Mouse (Mus musculus) embryonic stem cell, embryonic (primary cell): Measurements from ENCODE around the gene Kdelc2.

ENCODE experiments used
- CTCF ChIA-PET, 4 experiments: fragments of 300-600 bp in 2 of 4; fragments of 350-600 bp in 2 of 4; sonication (Branson Sonifier 250); formaldehyde crosslinking; loops; one replicate each; lab custom pipeline; 2022; ENCODE audit warnings: inconsistent platforms in 2 of 4; lab: Charles Lee
- POLR2A ChIA-PET, 4 experiments: fragments of 300-600 bp in 2 of 4; fragments of 350-600 bp in 2 of 4; sonication (Branson Sonifier 250); formaldehyde crosslinking; loops; one replicate each; lab custom pipeline; 2022; ENCODE audit warnings: antibody characterized with exemption in 4 of 4, inconsistent platforms in 1 of 4; lab: Charles Lee

Gene Kdelc2

GRCm38 (mm10) chr9:53375907-53376306, 7.9 kb upstream of the Kdelc2 start:
- ChIA-PET POLR2A (interaction anchor here in 1 of 4 experiments (1.8 kb wide), 1 partner anchor 9 kb away, joined by 9 read pairs; the partner anchor contains the start of gene Kdelc2), CTCF (interaction anchor here in 3 of 4 experiments (0.5 to 1.3 kb wide), 3 partner anchors 21 to 128 kb away, joined by 3 read pairs; partner anchors contain the start of gene Ddx10 (in 1 of the 3))

GRCm38 (mm10) chr9:53376820-53377219, 7.0 kb upstream of the Kdelc2 start:
- POLR2A ChIA-PET = no interaction called here
- CTCF ChIA-PET = interaction anchor here in 2 of 4 experiments (0.7 to 1.3 kb wide), 3 partner anchors 20 to 129 kb away, joined by 3 to 4 read pairs (median 3); partner anchors contain the start of gene Ddx10 (in 1 of the 2)

DNA sequence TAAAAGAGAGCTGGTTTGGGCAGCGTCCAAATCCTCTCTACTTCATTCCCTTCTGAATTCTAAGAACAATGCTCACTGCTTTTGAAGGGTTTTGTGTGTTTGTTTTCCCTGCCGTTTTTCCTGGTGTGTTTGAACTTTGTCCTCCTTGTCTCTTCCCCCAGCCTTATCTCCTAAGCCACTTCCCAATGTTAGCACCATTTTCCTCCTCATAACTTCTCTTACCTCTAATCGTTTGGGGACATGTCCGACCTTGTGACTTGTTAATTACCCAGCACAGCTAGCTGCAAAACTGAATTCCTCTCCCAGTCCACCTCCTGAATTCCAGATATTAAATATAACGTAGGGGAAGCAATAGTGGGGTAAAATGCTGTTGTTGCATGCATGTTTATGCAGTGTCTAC, 6.2 kb upstream of the Kdelc2 start:
- POLR2A ChIA-PET = interaction anchor here in 1 of 4 experiments (0.5 kb wide), 1 partner anchor 162 kb away, joined by 7 read pairs; no protein-coding TSS in a partner anchor
- CTCF ChIA-PET = interaction anchor here in 2 of 4 experiments (0.5 to 0.7 kb wide), 3 partner anchors 8 to 37 kb away, joined by 4 read pairs; no protein-coding TSS in a partner anchor

DNA sequence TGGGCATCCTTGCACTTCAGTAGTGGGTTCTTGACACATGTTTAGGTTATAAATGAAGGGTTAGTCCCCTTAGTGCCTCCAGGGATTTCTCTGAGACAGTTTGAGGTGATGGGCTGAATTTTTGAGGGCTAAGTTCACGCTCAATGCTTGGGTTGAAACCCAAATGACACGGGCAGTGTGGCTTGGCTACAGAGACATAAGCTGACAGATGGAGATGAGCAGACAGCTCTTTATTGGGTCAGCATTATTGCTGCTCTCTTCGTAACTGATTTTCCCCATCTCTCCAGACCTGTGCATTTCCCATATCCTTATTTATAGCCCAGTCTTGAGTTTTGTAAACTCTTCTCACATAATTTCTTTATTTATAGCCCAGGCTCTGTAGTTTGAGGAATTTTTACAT, 5.7 kb upstream of the Kdelc2 start:
- ChIA-PET CTCF (interaction anchor here in 1 of 4 experiments (0.7 kb wide), 1 partner anchor 20 kb away, joined by 4 read pairs; no protein-coding TSS in a partner anchor), POLR2A (no interaction called here)

GRCm38 (mm10) chr9:53380595-53380994, 3.2 kb upstream of the Kdelc2 start:
- ChIA-PET CTCF (no interaction called here), POLR2A (interaction anchor here in 1 of 4 experiments (1.0 to 1.4 kb wide), 2 partner anchors 31 to 40 kb away, joined by 3 read pairs; no protein-coding TSS in a partner anchor)

GRCm38 (mm10) chr9:53381113-53381615, 2.7 kb upstream of the Kdelc2 start:
- ChIA-PET POLR2A (interaction anchor here in 2 of 4 experiments (0.6 to 0.9 kb wide), 3 partner anchors 35 to 155 kb away, joined by 3 to 6 read pairs (median 4); partner anchors contain the start of genes Atm (in 1 of the 2) and Ddx10 (in 1 of the 2)), CTCF (no interaction called here)

- POLR2A ChIA-PET = interaction anchor here in 3 of 4 experiments (0.6 to 3.1 kb wide), 24 partner anchors 9 to 578 kb away, joined by 3 to 12 read pairs (median 5); partner anchors contain the start of genes 4930550C14Rik (in 2 of the 3) and Ddx10 (in 1 of the 3)
- CTCF ChIA-PET = interaction anchor here in 2 of 4 experiments (0.5 to 2.2 kb wide), 3 partner anchors 12 to 113 kb away, joined by 4 to 7 read pairs (median 6); no protein-coding TSS in a partner anchor
Measured at GRCm38 (mm10) chr9:53384873-53385272, 1.0 kb downstream of the Kdelc2 start.

DNA sequence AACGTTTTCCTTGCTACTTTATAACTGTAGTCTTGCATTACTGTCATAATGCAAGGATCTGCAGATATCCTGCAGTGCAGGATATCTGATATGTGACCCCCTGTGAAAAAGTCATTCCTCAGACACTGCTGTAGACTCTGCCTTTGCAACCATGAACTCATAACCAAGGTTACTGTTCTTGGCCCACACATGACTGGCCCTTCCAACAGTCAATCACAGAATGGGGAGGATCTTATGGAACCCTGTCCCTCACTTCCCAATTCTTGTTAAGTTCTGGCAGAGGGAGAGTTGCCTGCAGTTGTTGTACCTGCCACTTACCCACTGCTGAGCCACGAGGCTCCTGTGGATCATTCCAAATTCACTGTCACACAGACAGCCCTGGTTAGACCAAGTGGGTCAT, 3.6 kb downstream of the Kdelc2 start:
- ChIA-PET CTCF (no interaction called here), POLR2A (interaction anchor here in 2 of 4 experiments (1.1 to 3.1 kb wide), 3 partner anchors 11 to 18 kb away, joined by 3 to 10 read pairs (median 4); no protein-coding TSS in a partner anchor)

DNA sequence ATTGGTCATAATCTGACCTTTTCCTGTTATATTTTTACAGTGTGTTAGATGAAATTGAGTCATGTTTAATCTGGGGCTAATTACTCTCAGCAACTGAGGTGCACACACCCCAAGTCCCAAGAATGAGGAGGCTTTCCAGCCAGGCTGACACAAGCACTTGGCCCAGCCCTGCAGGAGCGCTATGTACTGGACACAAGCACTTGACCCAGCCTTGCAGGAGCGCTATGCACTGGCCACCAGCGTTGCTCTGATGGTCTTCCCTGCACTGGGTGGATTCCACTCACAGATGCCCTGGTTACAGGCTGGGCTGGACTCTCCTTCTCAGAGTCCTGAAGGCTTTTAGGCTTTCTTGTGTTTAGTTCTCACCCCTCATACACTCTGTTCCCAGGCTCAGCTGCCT, 5.3 kb downstream of the Kdelc2 start:
- POLR2A ChIA-PET = interaction anchor here in 1 of 4 experiments (0.6 kb wide), 1 partner anchor 70 kb away, joined by 4 read pairs; no protein-coding TSS in a partner anchor
- CTCF ChIA-PET = interaction anchor here in 1 of 4 experiments (0.9 kb wide), 1 partner anchor 9 kb away, joined by 4 read pairs; no protein-coding TSS in a partner anchor

DNA sequence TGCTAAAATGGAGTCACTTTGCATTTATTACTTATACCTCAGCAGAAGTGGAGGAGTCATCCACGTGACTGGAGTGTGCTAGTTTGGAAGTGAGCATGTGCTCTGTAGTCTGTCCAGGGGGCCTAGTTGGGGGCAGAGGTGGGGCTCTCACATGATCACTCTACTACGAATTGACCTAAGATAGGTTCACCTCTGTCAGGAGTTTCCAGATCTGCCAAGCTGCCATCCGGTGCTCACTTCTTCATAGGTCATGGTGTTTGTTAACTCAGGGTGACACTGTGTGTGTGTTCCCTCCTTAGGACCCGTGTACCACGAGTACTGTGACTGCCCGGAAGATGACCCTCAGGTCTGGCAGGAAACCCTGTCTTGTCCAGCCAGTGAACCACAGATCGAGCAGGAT, 6.3 kb downstream of the Kdelc2 start:
- CTCF ChIA-PET = no interaction called here
- POLR2A ChIA-PET = interaction anchor here in 2 of 4 experiments (0.9 to 1.7 kb wide), 3 partner anchors 8 to 15 kb away, joined by 3 to 5 read pairs (median 3); no protein-coding TSS in a partner anchor

DNA sequence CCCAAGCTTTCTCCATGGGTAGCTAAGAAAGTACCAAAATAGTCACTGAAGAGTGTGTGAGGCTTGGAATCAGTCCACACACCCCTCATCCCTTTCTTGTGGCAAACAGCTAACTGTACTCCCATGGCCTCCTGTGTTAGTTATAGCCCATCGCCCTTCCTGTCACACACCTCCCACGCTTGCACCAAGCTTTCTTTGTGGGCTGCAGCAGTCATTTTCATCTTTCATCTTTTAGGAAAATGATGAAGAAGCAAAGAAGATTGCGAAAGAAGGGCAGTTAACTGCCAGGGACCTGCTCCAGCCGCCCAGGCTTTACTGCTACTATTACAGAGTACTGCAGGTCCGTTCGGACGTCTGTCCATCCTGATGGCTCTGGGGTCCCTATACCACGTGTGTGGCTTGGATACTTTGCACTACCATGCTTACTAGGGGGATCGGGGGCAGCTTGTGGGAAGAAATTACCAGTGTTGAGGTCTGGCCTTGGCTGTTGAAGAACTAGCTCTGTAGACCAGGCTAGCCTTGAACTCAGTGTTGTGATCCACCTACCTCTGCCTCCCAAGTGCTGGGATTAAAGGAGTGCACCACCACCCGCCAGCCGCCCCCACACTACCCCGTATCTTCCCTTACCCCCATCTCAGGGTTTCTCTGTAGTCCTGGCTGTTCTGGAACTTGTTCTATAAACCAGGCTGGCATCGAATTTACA, 14.0 kb downstream of the Kdelc2 start:
- POLR2A ChIA-PET = interaction anchor here in 3 of 4 experiments (0.5 to 2.0 kb wide), 17 partner anchors 8 to 172 kb away, joined by 3 to 10 read pairs (median 3); partner anchors contain the start of genes Ddx10 (in 3 of the 3), Kdelc2 (in 2 of the 3) and Exph5 (in 1 of the 3)
- CTCF ChIA-PET = interaction anchor here (0.6 to 2.2 kb wide), 22 partner anchors 8 to 212 kb away, joined by 3 to 15 read pairs (median 4); partner anchors contain the start of genes Acat1 (in 1 of the 4) and Kdelc2 (in 1 of the 4)

DNA sequence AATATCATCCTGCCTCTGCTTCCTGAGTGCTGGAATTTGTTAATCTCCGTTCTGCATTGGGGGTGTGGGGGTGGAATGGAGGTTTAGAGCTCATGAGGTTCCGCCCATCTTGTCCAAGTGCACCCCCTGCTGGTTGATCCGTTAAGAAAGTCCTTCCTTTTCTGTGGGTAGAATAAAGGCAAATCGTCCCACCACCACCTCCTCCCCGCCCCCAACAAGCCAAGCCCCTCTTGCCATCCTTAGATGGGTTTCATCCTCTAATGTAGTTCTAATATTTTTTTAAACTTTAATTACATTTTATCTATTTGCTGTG, 14.5 kb downstream of the Kdelc2 start:
- ChIA-PET POLR2A (interaction anchor here in 3 of 4 experiments (0.7 to 2.0 kb wide), 12 partner anchors 9 to 151 kb away, joined by 3 to 10 read pairs (median 4); partner anchors contain the start of genes Kdelc2 (in 2 of the 3), Ddx10 (in 1 of the 3) and Exph5 (in 1 of the 3)), CTCF (interaction anchor here (0.6 to 2.2 kb wide), 20 partner anchors 9 to 212 kb away, joined by 3 to 15 read pairs (median 4); partner anchors contain the start of gene Acat1 (in 1 of the 4))

GRCm38 (mm10) chr9:53399537-53399936, 15.7 kb downstream of the Kdelc2 start:
- POLR2A ChIA-PET = interaction anchor here in 1 of 4 experiments (0.9 to 1.2 kb wide), 2 partner anchors 9 to 12 kb away, joined by 3 read pairs; no protein-coding TSS in a partner anchor
- CTCF ChIA-PET = no interaction called here

GRCm38 (mm10) chr9:53400696-53401095, 16.9 kb downstream of the Kdelc2 start:
- CTCF ChIA-PET = no interaction called here
- POLR2A ChIA-PET = interaction anchor here in 1 of 4 experiments (0.6 kb wide), 1 partner anchor 281 kb away, joined by 3 read pairs; no protein-coding TSS in a partner anchor

- ChIA-PET POLR2A (interaction anchor here in 1 of 4 experiments (1.4 to 2.1 kb wide), 2 partner anchors 17 to 60 kb away, joined by 4 to 8 read pairs; partner anchors contain the start of gene Kdelc2), CTCF (no interaction called here)
Measured at GRCm38 (mm10) chr9:53401146-53401545, 17.3 kb downstream of the Kdelc2 start.

DNA sequence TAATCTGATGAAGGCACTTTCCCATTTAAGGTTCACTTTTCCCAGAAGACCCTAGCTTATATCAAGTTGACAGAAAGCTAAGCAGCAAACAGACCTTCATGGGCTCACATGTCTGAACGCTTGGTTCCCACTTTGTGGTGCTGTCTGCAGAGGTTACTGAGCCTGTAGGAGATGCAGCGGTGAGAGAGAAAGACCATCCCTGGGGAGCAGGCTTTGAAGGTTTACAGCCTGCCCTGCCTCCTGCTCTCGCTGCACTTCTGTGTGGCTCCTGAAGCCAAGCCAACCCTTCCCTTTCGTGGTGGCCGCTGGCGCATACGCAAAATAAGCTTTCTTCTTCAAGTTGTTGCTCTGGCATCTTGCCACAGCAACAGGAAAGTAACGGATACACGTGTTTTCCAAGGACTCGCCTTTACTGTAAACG, 18.5 kb downstream of the Kdelc2 start, which contains the start of gene 4930550C14Rik:
TSS of gene 4930550C14Rik (plus strand) at position 35 of the 421 bp plus-strand sequence.
- ChIA-PET CTCF (interaction anchor here in 3 of 4 experiments (0.6 to 1.2 kb wide), 4 partner anchors 16 to 265 kb away, joined by 3 to 6 read pairs (median 4); no protein-coding TSS in a partner anchor), POLR2A (interaction anchor here in 3 of 4 experiments (0.5 to 2.1 kb wide), 16 partner anchors 16 to 436 kb away, joined by 3 to 8 read pairs (median 4); partner anchors contain the start of genes Ddx10 (in 2 of the 3) and Kdelc2 (in 2 of the 3))

- CTCF ChIA-PET = interaction anchor here in 3 of 4 experiments (0.6 to 1.2 kb wide), 4 partner anchors 17 to 265 kb away, joined by 3 to 6 read pairs (median 4); no protein-coding TSS in a partner anchor
- POLR2A ChIA-PET = interaction anchor here in 2 of 4 experiments (0.6 to 2.1 kb wide), 15 partner anchors 12 to 242 kb away, joined by 3 to 8 read pairs (median 4); partner anchors contain the start of genes Ddx10 (in 2 of the 2) and Kdelc2 (in 2 of the 2)
Measured at GRCm38 (mm10) chr9:53402991-53403390, 19.2 kb downstream of the Kdelc2 start.
